In the genomic region with DNA sequence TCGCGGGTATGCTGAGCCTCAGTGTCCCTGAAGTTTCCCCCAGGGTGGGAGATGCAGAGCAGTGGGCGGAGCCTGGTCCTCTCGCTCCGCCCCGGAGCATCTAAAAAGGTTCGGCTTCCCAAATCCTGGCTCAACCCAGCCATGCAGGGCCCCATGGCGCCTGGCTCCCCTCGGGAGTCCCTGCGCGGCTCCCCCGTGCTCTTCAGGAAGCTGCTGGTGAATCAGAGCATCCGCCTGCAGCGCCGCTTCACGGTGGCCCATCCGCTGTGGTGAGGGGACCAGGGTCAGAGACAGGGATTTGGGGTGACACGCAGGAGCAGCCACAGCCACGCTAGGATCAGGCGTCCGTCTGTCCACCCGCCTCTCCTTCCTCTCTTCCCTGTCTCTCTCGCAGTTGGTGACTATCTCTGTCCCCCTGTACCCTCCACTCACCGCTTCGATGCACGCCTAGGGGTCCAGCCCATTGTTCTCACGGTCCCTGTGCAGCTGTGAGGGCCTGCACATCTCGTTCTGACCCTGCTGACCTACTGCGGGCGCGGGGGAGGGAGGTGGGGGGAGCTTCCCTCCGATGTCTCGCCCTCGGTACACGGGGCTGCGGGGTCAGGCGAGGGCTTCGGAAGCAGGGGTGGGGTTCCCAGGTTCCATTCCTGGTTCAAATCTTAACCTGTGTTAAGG, we compare ENCODE assay signal across 9 mouse cellular contexts. TPM values are rescaled to one million over a fixed set of nuclear protein-coding genes. Genes with fewer than 3 reads are reported as not detected.
DNase-seq lines count a peak whose midpoint lies in the region; ATAC-seq and TF ChIP-seq lines count a peak whose summit lies in the region.
"Had no signal": no experiment of that assay in that cellular context is flagged by ENCODE, and none has a peak within 500 bp of the region (broad histone marks: within the 10 kb centered on the region; RNA-seq: fewer than 3 reads in every experiment).

No protein-coding gene starts in this region.

- 4% methylated on average over 38 of the region's 38 CpGs for WGBS in lung, embryonic 14.5 days
- 1% methylated on average over 38 of the region's 38 CpGs for WGBS in embryonic facial prominence, embryonic 13.5 days
- 5% methylated on average over 38 of the region's 38 CpGs for WGBS in hindbrain, postnatal 0 days

- H3K4me1 ChIP-seq in lung, embryonic 14.5 days (ENCODE audit: insufficient read depth): no peaks in the 10 kb centered on the region
- H3K4me1 ChIP-seq in embryonic facial prominence, embryonic 13.5 days: peaks cover 17% of the 10 kb centered on the region
- H3K4me1 ChIP-seq in hindbrain, postnatal 0 days (ENCODE audit: insufficient read depth, low read length): peaks cover 7% of the 10 kb centered on the region

- H3K27me3 ChIP-seq in lung, embryonic 14.5 days (ENCODE audit: insufficient read depth, low read length): peaks cover 72% of the 10 kb centered on the region
- peaks cover 90% of the 10 kb centered on the region for H3K27me3 ChIP-seq in embryonic facial prominence, embryonic 13.5 days
- H3K27me3 ChIP-seq in hindbrain, postnatal 0 days (ENCODE audit: insufficient read depth, low read length): peaks cover 49% of the 10 kb centered on the region

- no peaks in the 10 kb centered on the region for H3K9me3 ChIP-seq in lung, embryonic 14.5 days (ENCODE audit: low read depth, low read length)
- no peaks in the 10 kb centered on the region for H3K9me3 ChIP-seq in embryonic facial prominence, embryonic 13.5 days
- H3K9me3 ChIP-seq in hindbrain, postnatal 0 days (ENCODE audit: low read length): no peaks in the 10 kb centered on the region

- ATAC-seq in lung, embryonic 14.5 days (ENCODE audit: insufficient read depth): no peak
- ATAC-seq in embryonic facial prominence, embryonic 13.5 days (ENCODE audit: insufficient number of reproducible peaks, insufficient read depth, low FRiP score, low TSS enrichment, low read depth): no peak
- ATAC-seq in hindbrain, postnatal 0 days: no peak
- ATAC-seq in megakaryocyte, adult 5-6 weeks (ENCODE audit: poor library complexity, severe bottlenecking): 0 out of 2 replicates have a peak, but pooled peaks have one; percentile 24

- DNase-seq in lung, embryonic 14.5 days: peak; percentile 21
- no peak for DNase-seq in lung, postnatal 10 days
- DNase-seq in hindbrain, postnatal 0 days (ENCODE audit: low spot score): no peak
- DNase-seq in ovary, adult 18-20 months (ENCODE audit: low spot score): no peak
- DNase-seq in adrenal gland, postnatal 25 days: no peak
- no peak for DNase-seq in left cerebral cortex, postnatal 25 days (ENCODE audit: low spot score in 2 of 2)

- no peak for TF ChIP-seq CTCF in lung, embryonic 14.5 days (IDR thresholded peaks at IDR 0.05; ENCODE audit: low read depth)
- no peak for TF ChIP-seq CTCF in hindbrain, postnatal 0 days (IDR thresholded peaks at IDR 0.05; ENCODE audit: low read depth)

- H3K4me3 ChIP-seq in lung, embryonic 14.5 days (ENCODE audit: low read depth, low read length): peak overlapping the region; percentile 28
- H3K4me3 ChIP-seq in embryonic facial prominence, embryonic 13.5 days: peak overlapping the region; percentile 32
- peak overlapping the region; percentile 38; the same call in 1 of the 2 replicates for H3K4me3 ChIP-seq in hindbrain, postnatal 0 days (ENCODE audit: low read length)

- H3K9ac ChIP-seq in lung, embryonic 14.5 days: no peak overlapping the region
- peak overlapping the region; percentile 44; the same call in 1 of the 2 replicates for H3K9ac ChIP-seq in embryonic facial prominence, embryonic 13.5 days
- H3K9ac ChIP-seq in hindbrain, postnatal 0 days (replicated peaks; ENCODE audit: low read length): no peak overlapping the region

- no peaks in the 10 kb centered on the region for H3K36me3 ChIP-seq in lung, embryonic 14.5 days (ENCODE audit: insufficient read depth)
- no peaks in the 10 kb centered on the region for H3K36me3 ChIP-seq in embryonic facial prominence, embryonic 13.5 days
- H3K36me3 ChIP-seq in hindbrain, postnatal 0 days (ENCODE audit: insufficient read depth, low read length): no peaks in the 10 kb centered on the region

- intact Hi-C loops in left cerebral cortex, postnatal 25 days (cut with DNase I): no loop called here

- H3K27ac ChIP-seq in lung, embryonic 14.5 days (ENCODE audit: low read depth): no peak overlapping the region
- H3K27ac ChIP-seq in embryonic facial prominence, embryonic 13.5 days: no peak overlapping the region
- no peak overlapping the region for H3K27ac ChIP-seq in hindbrain, postnatal 0 days

- peak overlapping the region; percentile 58 for H3K4me2 ChIP-seq in lung, embryonic 14.5 days
- H3K4me2 ChIP-seq in embryonic facial prominence, embryonic 13.5 days: peak overlapping the region; percentile 53
- H3K4me2 ChIP-seq in hindbrain, postnatal 0 days (ENCODE audit: low read depth, low read length): peak overlapping the region; percentile 59

RNA-seq across cellular contexts. Expression of gene Rab3a, which starts 11.4 kb away (rescaled TPM):
- 10.5 and 12.0 TPM in 2 replicates for polyA plus RNA-seq in lung, embryonic 14.5 days (2014; fragmentation: Nextera tagmentation; extraction: Ambion mirVana)
- polyA plus RNA-seq in embryonic facial prominence, embryonic 13.5 days (2015; fragmentation: Nextera tagmentation; extraction: Ambion mirVana): 23.8 TPM in 2 replicates
- total RNA-seq in hindbrain, postnatal 0 days (2014; rRNA removed): 610 and 693 TPM in 2 replicates
- polyA plus RNA-seq in hindbrain, postnatal 0 days (2015; fragmentation: Nextera tagmentation; extraction: Ambion mirVana): 693 and 724 TPM in 2 replicates
- total RNA-seq in megakaryocyte, adult 5-6 weeks (2015): 3.3 and 5.8 TPM in 2 replicates
- total RNA-seq in megakaryocyte, adult 5-6 weeks (2017): 2.1 and 5.1 TPM in 2 replicates
- total RNA-seq in adrenal gland, postnatal 25 days (2021): 65.2 and 89.6 TPM in 2 replicates
- total RNA-seq in left cerebral cortex, postnatal 25 days (2021): 100 to 1,000 TPM; 830 to 904 TPM

RNA-seq across cellular contexts. Expression of gene Mpv17l2, which starts 17.6 kb away (rescaled TPM):
- 27.9 and 29.4 TPM in 2 replicates for polyA plus RNA-seq in lung, embryonic 14.5 days (2014; fragmentation: Nextera tagmentation; extraction: Ambion mirVana)
- polyA plus RNA-seq in embryonic facial prominence, embryonic 13.5 days (2015; fragmentation: Nextera tagmentation; extraction: Ambion mirVana): 29.3 and 36.7 TPM in 2 replicates
- 37.2 and 53.9 TPM in 2 replicates for total RNA-seq in hindbrain, postnatal 0 days (2014; rRNA removed)
- polyA plus RNA-seq in hindbrain, postnatal 0 days (2015; fragmentation: Nextera tagmentation; extraction: Ambion mirVana): 56.1 and 63.3 TPM in 2 replicates
- total RNA-seq in megakaryocyte, adult 5-6 weeks (2015): 34.4 and 44.7 TPM in 2 replicates
- 8.4 and 15.9 TPM in 2 replicates for total RNA-seq in megakaryocyte, adult 5-6 weeks (2017)
- total RNA-seq in adrenal gland, postnatal 25 days (2021): 127 and 143 TPM in 2 replicates
- 10 to 100 TPM; 34.5 to 43.2 TPM for total RNA-seq in left cerebral cortex, postnatal 25 days (2021)

RNA-seq across cellular contexts. Expression of gene Pde4c, which starts 19.6 kb away (rescaled TPM):
- 0.17 and 0.23 TPM in 2 replicates for polyA plus RNA-seq in lung, embryonic 14.5 days (2014; fragmentation: Nextera tagmentation; extraction: Ambion mirVana)
- 0.13 and 0.14 TPM in 2 replicates for polyA plus RNA-seq in embryonic facial prominence, embryonic 13.5 days (2015; fragmentation: Nextera tagmentation; extraction: Ambion mirVana)
- 0.26 and 0.72 TPM in 2 replicates for total RNA-seq in hindbrain, postnatal 0 days (2014; rRNA removed)
- polyA plus RNA-seq in hindbrain, postnatal 0 days (2015; fragmentation: Nextera tagmentation; extraction: Ambion mirVana): 0.20 and 0.31 TPM in 2 replicates
- total RNA-seq in megakaryocyte, adult 5-6 weeks (2015): not detected in 2 replicates
- total RNA-seq in megakaryocyte, adult 5-6 weeks (2017): not detected in 2 replicates
- 0.55 and 1.3 TPM in 2 replicates for total RNA-seq in adrenal gland, postnatal 25 days (2021)
- 1 to 10 TPM; 1.6 to 1.7 TPM for total RNA-seq in left cerebral cortex, postnatal 25 days (2021)

RNA-seq across cellular contexts. Expression of gene Gm3336, which starts 24.8 kb away (rescaled TPM):
- not detected in 2 replicates for polyA plus RNA-seq in lung, embryonic 14.5 days (2014; fragmentation: Nextera tagmentation; extraction: Ambion mirVana)
- not detected in 2 replicates for polyA plus RNA-seq in embryonic facial prominence, embryonic 13.5 days (2015; fragmentation: Nextera tagmentation; extraction: Ambion mirVana)
- not detected in 2 replicates for total RNA-seq in hindbrain, postnatal 0 days (2014; rRNA removed)
- not detected in 2 replicates for polyA plus RNA-seq in hindbrain, postnatal 0 days (2015; fragmentation: Nextera tagmentation; extraction: Ambion mirVana)
- not detected in 2 replicates for total RNA-seq in megakaryocyte, adult 5-6 weeks (2015)
- not detected in 2 replicates for total RNA-seq in megakaryocyte, adult 5-6 weeks (2017)
- not detected in 2 replicates for total RNA-seq in adrenal gland, postnatal 25 days (2021)
- total RNA-seq in left cerebral cortex, postnatal 25 days (2021): not detected
- total RNA-seq: layer of hippocampus, postnatal 10 days had no signal

RNA-seq across cellular contexts. Expression of gene Pik3r2, which starts 33.4 kb away (rescaled TPM):
- polyA plus RNA-seq in lung, embryonic 14.5 days (2014; fragmentation: Nextera tagmentation; extraction: Ambion mirVana): 46.5 and 52.4 TPM in 2 replicates
- polyA plus RNA-seq in embryonic facial prominence, embryonic 13.5 days (2015; fragmentation: Nextera tagmentation; extraction: Ambion mirVana): 76.8 and 85.4 TPM in 2 replicates
- total RNA-seq in hindbrain, postnatal 0 days (2014; rRNA removed): 162 and 176 TPM in 2 replicates
- 101 and 103 TPM in 2 replicates for polyA plus RNA-seq in hindbrain, postnatal 0 days (2015; fragmentation: Nextera tagmentation; extraction: Ambion mirVana)
- total RNA-seq in megakaryocyte, adult 5-6 weeks (2015): 4.6 and 5.0 TPM in 2 replicates
- 14.7 and 14.9 TPM in 2 replicates for total RNA-seq in megakaryocyte, adult 5-6 weeks (2017)
- 50.2 and 62.1 TPM in 2 replicates for total RNA-seq in adrenal gland, postnatal 25 days (2021)
- 100 to 1,000 TPM; 150 to 152 TPM for total RNA-seq in left cerebral cortex, postnatal 25 days (2021)
